In the genomic region with DNA sequence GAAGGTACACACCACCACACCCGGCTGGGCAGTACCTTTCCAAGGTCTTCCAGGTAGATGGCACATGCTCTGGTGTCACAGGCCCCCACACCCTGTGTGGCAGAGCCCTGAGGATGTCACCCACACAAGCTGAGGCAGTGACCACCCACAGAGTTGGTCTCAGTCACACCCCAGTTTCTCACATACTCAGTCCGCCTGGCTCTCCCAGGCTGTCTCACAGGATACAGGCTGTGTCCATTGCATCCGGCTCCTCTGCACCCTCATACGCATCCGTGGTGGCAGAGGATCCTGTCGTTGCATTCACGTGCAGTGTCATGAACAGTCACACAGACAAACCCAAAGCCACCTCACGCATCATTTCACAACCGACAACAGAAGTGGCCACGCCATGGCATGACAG, we compare ENCODE assay signal across 25 mouse cellular contexts. TPM values are rescaled to one million over a fixed set of nuclear protein-coding genes. Genes with fewer than 3 reads are reported as not detected.
DNase-seq lines count a peak whose midpoint lies in the region; ATAC-seq and TF ChIP-seq lines count a peak whose summit lies in the region.
"Had no signal": no experiment of that assay in that cellular context is flagged by ENCODE, and none has a peak within 500 bp of the region (broad histone marks: within the 10 kb centered on the region; RNA-seq: fewer than 3 reads in every experiment).

No protein-coding gene starts in this region.

- no peak overlapping the region for H3K4me3 ChIP-seq in kidney, embryonic 16.5 days (ENCODE audit: low read length)
- H3K4me3 ChIP-seq in testis, adult 2 months (ENCODE audit: control insufficient read depth, low read depth, low read length): no peak overlapping the region
- H3K4me3 ChIP-seq in limb, embryonic 13.5 days: no peak overlapping the region
- no peak overlapping the region for H3K4me3 ChIP-seq in stomach, postnatal 0 days (ENCODE audit: low read depth, low read length)
- H3K4me3 ChIP-seq: erythroblast, embryonic 14.5 days; forebrain, embryonic 15.5 days had no signal

- H3K9me3 ChIP-seq in kidney, embryonic 16.5 days (ENCODE audit: low read length): no peaks in the 10 kb centered on the region
- no peaks in the 10 kb centered on the region for H3K9me3 ChIP-seq in limb, embryonic 13.5 days
- H3K9me3 ChIP-seq in stomach, postnatal 0 days (ENCODE audit: control insufficient read depth, low read length): no peaks in the 10 kb centered on the region
- H3K9me3 ChIP-seq: forebrain, embryonic 15.5 days had no signal

- H3K4me1 ChIP-seq in kidney, embryonic 16.5 days (ENCODE audit: insufficient read depth, low read length): peaks cover 81% of the 10 kb centered on the region
- peaks cover 15% of the 10 kb centered on the region for H3K4me1 ChIP-seq in testis, adult 2 months (ENCODE audit: control insufficient read depth, insufficient read depth, low read length)
- peaks cover 83% of the 10 kb centered on the region for H3K4me1 ChIP-seq in limb, embryonic 13.5 days
- peaks cover 34% of the 10 kb centered on the region for H3K4me1 ChIP-seq in stomach, postnatal 0 days (replicated peaks; ENCODE audit: control insufficient read depth, insufficient read depth)

- ATAC-seq in kidney, embryonic 16.5 days (ENCODE audit: low FRiP score, low TSS enrichment): no peak
- ATAC-seq in limb, embryonic 13.5 days (ENCODE audit: low FRiP score, low read depth): no peak
- ATAC-seq in stomach, postnatal 0 days (ENCODE audit: low FRiP score, low TSS enrichment): no peak
- ATAC-seq: forebrain, embryonic 15.5 days; liver, postnatal 0 days; midbrain, embryonic 16.5 days had no signal

- TF ChIP-seq EP300 in stomach, postnatal 0 days (optimal IDR thresholded peaks at IDR 0.05): no peak

- no peak overlapping the region for H3K9ac ChIP-seq in kidney, embryonic 16.5 days (replicated peaks; ENCODE audit: low read length)
- no peak overlapping the region; the same call in 1 of the 2 replicates for H3K9ac ChIP-seq in limb, embryonic 13.5 days
- H3K9ac ChIP-seq in stomach, postnatal 0 days (ENCODE audit: low read length): peak overlapping the region; percentile 23; the same call in 1 of the 2 replicates
- H3K9ac ChIP-seq: forebrain, embryonic 15.5 days; liver, postnatal 0 days had no signal

- 56% methylated on average over 10 of the region's 10 CpGs for WGBS in kidney, embryonic 16.5 days
- WGBS in limb, embryonic 13.5 days: 82% methylated on average over 10 of the region's 10 CpGs
- WGBS in stomach, postnatal 0 days: 57% methylated on average over 10 of the region's 10 CpGs

- no peaks in the 10 kb centered on the region for H3K36me3 ChIP-seq in kidney, embryonic 16.5 days (ENCODE audit: insufficient read depth, low read length)
- H3K36me3 ChIP-seq in testis, adult 2 months (ENCODE audit: control insufficient read depth, insufficient read depth, low read length): no peaks in the 10 kb centered on the region
- no peaks in the 10 kb centered on the region for H3K36me3 ChIP-seq in limb, embryonic 13.5 days
- H3K36me3 ChIP-seq in stomach, postnatal 0 days (ENCODE audit: control insufficient read depth, insufficient read depth, low read length): no peaks in the 10 kb centered on the region
- H3K36me3 ChIP-seq: forebrain, embryonic 15.5 days had no signal

- no peak overlapping the region for H3K27ac ChIP-seq in kidney, embryonic 16.5 days (ENCODE audit: low read length)
- H3K27ac ChIP-seq in testis, adult 2 months (ENCODE audit: control insufficient read depth, insufficient read depth, low read depth, low read length): no peak overlapping the region
- H3K27ac ChIP-seq in limb, embryonic 13.5 days: 0 out of 2 replicates have a peak overlapping the region, but pooled peaks have one; percentile 39
- H3K27ac ChIP-seq in stomach, postnatal 0 days (replicated peaks): peak overlapping the region; percentile 53; the same call in 1 of the 2 replicates
- H3K27ac ChIP-seq: forebrain, embryonic 15.5 days had no signal

- H3K27me3 ChIP-seq in kidney, embryonic 16.5 days (ENCODE audit: insufficient read depth, low read length): no peaks in the 10 kb centered on the region; the same call in 1 of the 2 replicates
- no peaks in the 10 kb centered on the region for H3K27me3 ChIP-seq in testis, adult 2 months (ENCODE audit: control insufficient read depth, insufficient read depth, low read length)
- H3K27me3 ChIP-seq in limb, embryonic 13.5 days: no peaks in the 10 kb centered on the region
- no peaks in the 10 kb centered on the region for H3K27me3 ChIP-seq in stomach, postnatal 0 days (ENCODE audit: control insufficient read depth, insufficient read depth, low read length)

- peak overlapping the region; percentile 96; the same call in 1 of the 2 replicates for H3K4me2 ChIP-seq in kidney, embryonic 16.5 days (replicated peaks; ENCODE audit: low read depth, low read length)
- H3K4me2 ChIP-seq in limb, embryonic 13.5 days (replicated peaks): peak overlapping the region; percentile 93
- peak overlapping the region; percentile 87 for H3K4me2 ChIP-seq in stomach, postnatal 0 days (replicated peaks; ENCODE audit: low read depth)
- H3K4me2 ChIP-seq: forebrain, embryonic 15.5 days had no signal

- no peak for TF ChIP-seq POLR2A in testis, adult 2 months (IDR thresholded peaks at IDR 0.05; ENCODE audit: control insufficient read depth, low read depth, low read length)

- DNase-seq in kidney, postnatal 14 days: no peak
- no peak for DNase-seq in testis, postnatal 10 days (ENCODE audit: low spot score)
- DNase-seq in stomach, postnatal 0 days (ENCODE audit: low spot score): no peak
- no peak for DNase-seq in adrenal gland, postnatal 10 days
- DNase-seq in cerebellum, postnatal 36 days: no peak
- DNase-seq: adrenal gland, postnatal 36 days; B cell, adult 2 months; cerebellum, adult 11-12 months; cerebellum, postnatal 14 days; embryo, embryonic 11 days; gastrocnemius, postnatal 25 days; heart, postnatal 10 days; kidney, adult 8-10 months; liver, postnatal 0 days; retina, postnatal 1 day; right cerebral cortex, postnatal 4 days; thymus, adult 18-20 months had no signal

- peak; percentile 3; the same call in 1 of the 2 replicates for TF ChIP-seq CTCF in testis, adult 2 months (IDR thresholded peaks at IDR 0.05; ENCODE audit: control insufficient read depth, insufficient read depth, insufficient replicate concordance, low read depth, low read length)
- TF ChIP-seq CTCF in stomach, postnatal 0 days (IDR thresholded peaks at IDR 0.05; ENCODE audit: low read depth): no peak

RNA-seq across cellular contexts. Expression of gene Tead3, which starts 3.3 kb away (rescaled TPM):
- 10.7 and 11.5 TPM in 2 replicates for polyA plus RNA-seq in kidney, embryonic 16.5 days (2015; fragmentation: Nextera tagmentation; extraction: Ambion mirVana)
- 3.2 and 4.3 TPM in 2 replicates for polyA plus RNA-seq in testis, adult 2 months (2012; rRNA removed)
- polyA plus RNA-seq in limb, embryonic 13.5 days (2015; fragmentation: Nextera tagmentation; extraction: Ambion mirVana): 14.9 and 15.4 TPM in 2 replicates
- polyA plus RNA-seq in stomach, postnatal 0 days (2015; fragmentation: Nextera tagmentation; extraction: Ambion mirVana): 8.7 and 9.2 TPM in 2 replicates
- total RNA-seq in adrenal gland, postnatal 10 days (2021): 10 to 100 TPM; 12.8 to 13.5 TPM

RNA-seq across cellular contexts. Expression of gene Tulp1, which starts 17.7 kb away (rescaled TPM):
- polyA plus RNA-seq in kidney, embryonic 16.5 days (2015; fragmentation: Nextera tagmentation; extraction: Ambion mirVana): 6.4 and 8.7 TPM in 2 replicates
- polyA plus RNA-seq in testis, adult 2 months (2012; rRNA removed): 0.12 and 0.36 TPM in 2 replicates
- 7.1 and 7.5 TPM in 2 replicates for polyA plus RNA-seq in limb, embryonic 13.5 days (2015; fragmentation: Nextera tagmentation; extraction: Ambion mirVana)
- 3.3 and 3.5 TPM in 2 replicates for polyA plus RNA-seq in stomach, postnatal 0 days (2015; fragmentation: Nextera tagmentation; extraction: Ambion mirVana)
- under 1 TPM; 0.33 to 1.00 TPM for total RNA-seq in adrenal gland, postnatal 10 days (2021)
- total RNA-seq: gastrocnemius, postnatal 25 days; layer of hippocampus, postnatal 14 days; liver, adult 2 months had no signal
- polyA plus RNA-seq: liver, adult 2 months had no signal

RNA-seq across cellular contexts. Expression of gene Rpl10a, which starts 19.1 kb away (rescaled TPM):
- 543 and 653 TPM in 2 replicates for polyA plus RNA-seq in kidney, embryonic 16.5 days (2015; fragmentation: Nextera tagmentation; extraction: Ambion mirVana)
- 444 and 603 TPM in 2 replicates for polyA plus RNA-seq in testis, adult 2 months (2012; rRNA removed)
- 580 and 609 TPM in 2 replicates for polyA plus RNA-seq in limb, embryonic 13.5 days (2015; fragmentation: Nextera tagmentation; extraction: Ambion mirVana)
- 491 and 514 TPM in 2 replicates for polyA plus RNA-seq in stomach, postnatal 0 days (2015; fragmentation: Nextera tagmentation; extraction: Ambion mirVana)
- 100 to 1,000 TPM; 948 to 951 TPM for total RNA-seq in adrenal gland, postnatal 10 days (2021)

RNA-seq across cellular contexts. Expression of gene Fance, which starts 34.0 kb away (rescaled TPM):
- polyA plus RNA-seq in kidney, embryonic 16.5 days (2015; fragmentation: Nextera tagmentation; extraction: Ambion mirVana): 32.3 and 34.0 TPM in 2 replicates
- 4.3 and 4.4 TPM in 2 replicates for polyA plus RNA-seq in testis, adult 2 months (2012; rRNA removed)
- 36.0 and 37.3 TPM in 2 replicates for polyA plus RNA-seq in limb, embryonic 13.5 days (2015; fragmentation: Nextera tagmentation; extraction: Ambion mirVana)
- polyA plus RNA-seq in stomach, postnatal 0 days (2015; fragmentation: Nextera tagmentation; extraction: Ambion mirVana): 19.2 and 20.4 TPM in 2 replicates
- total RNA-seq in adrenal gland, postnatal 10 days (2021): 10 to 100 TPM; 24.2 to 36.2 TPM

Comparison
In these comparisons a context has a peak if more than half of its experiments do, and no peak if none do; other contexts are left out.
1. H3K27ac ChIP-seq: peak in limb, embryonic 13.5 days (single experiment) and stomach, postnatal 0 days (single experiment); none in kidney, embryonic 16.5 days (single experiment) and testis, adult 2 months (single experiment).
2. Peak in every context shown above with its lines, with median percentiles within 50 percentile points of each other: H3K4me2 ChIP-seq.